Mouse (Mus musculus): Measurements from ENCODE around the gene Atp1a2.

The Atp1a2 gene

DNA sequence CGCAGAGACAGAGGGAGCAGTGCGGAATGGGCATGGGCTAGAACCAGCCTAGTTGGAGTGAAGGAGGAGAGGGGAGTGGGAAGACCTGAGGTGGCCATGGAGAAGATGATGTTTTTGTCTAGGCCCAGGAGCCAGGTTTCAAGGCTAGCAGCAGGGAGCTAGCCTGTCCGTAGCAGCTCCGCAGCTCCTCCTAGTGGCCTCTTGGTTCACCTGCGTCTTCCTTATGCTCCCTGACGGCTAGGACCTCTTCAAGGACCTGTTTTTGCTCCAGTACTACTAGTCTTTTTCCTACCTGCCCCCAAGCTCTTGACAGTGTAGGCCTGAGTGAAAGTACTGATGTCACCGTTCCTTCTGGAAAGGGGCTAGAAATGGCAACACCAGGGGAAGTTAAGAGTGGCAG, 26.9 kb upstream of the Atp1a2 start:
- peak; percentile 63 to 64 for DNase-seq (ENCODE audit: low spot score in 2 of 2)

DNA sequence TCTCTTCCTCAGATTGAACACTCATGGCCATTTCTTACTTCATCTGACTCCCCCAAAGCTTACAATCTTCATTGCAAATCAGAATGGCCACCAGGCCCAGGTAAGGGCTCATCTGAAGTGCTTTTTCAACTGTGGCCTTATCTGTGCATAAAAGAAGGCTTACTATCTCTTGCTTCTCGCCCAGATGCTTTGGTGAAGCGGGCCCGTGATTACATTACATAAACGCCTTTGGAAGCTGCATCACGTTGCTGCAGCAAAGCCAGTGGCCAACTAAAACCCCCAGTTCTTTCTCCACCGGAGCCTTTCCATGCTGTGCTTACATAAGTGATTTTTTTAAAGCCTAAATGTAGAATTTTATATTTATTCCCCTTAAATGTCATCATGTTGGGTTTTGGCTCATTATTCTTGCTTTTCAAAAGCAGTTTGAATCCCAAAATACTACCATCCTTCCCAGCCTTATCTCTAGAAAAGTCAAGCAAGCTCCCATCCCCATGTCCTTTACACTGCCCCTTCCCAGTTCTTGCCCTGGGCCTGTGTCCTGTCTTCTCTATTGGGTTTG, 26.0 kb upstream of the Atp1a2 start:
- no peak for DNase-seq (ENCODE audit: low spot score in 2 of 2)

DNA sequence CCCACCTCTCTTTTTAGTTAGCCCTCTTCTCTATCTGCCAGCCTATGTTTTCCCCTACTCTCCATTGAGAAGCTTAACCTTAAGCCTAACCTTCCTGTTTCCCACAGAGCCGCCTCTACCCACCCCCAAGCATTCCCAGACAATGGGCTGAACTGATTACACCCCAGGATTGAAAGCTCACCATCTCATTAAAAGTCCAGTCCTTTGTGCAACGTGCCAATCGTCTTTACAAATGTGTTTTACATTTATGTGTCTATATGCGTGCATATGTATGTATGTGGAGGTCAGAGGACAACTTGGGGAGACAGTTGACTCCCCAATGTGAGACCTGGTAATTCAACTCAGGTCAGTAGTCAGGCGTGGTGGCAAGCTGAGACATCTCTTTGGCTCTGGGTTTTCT, 25.4 kb upstream of the Atp1a2 start:
- no peak for DNase-seq (ENCODE audit: low spot score in 2 of 2)

DNA sequence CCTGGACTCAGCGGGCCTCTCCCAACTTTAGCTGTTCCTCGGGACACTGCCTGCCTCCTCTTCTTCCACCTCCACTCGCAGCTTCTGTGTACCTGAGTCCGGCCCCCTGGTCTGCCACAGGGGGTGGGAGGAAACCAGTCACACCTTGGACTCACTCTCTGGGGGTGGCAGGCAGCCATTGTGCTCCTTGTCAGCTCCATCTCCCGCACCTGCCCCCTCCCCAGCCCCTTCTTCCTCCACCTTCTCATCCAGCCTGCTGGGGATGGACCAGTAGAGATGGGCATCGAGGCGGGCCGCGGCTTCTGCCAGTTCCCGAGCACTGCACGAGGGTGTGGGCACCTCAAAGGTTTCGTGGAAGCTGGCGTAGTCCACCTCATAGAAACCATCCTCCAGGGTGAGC, 24.9 kb upstream of the Atp1a2 start:
- no peak for DNase-seq (ENCODE audit: low spot score in 2 of 2)

DNA sequence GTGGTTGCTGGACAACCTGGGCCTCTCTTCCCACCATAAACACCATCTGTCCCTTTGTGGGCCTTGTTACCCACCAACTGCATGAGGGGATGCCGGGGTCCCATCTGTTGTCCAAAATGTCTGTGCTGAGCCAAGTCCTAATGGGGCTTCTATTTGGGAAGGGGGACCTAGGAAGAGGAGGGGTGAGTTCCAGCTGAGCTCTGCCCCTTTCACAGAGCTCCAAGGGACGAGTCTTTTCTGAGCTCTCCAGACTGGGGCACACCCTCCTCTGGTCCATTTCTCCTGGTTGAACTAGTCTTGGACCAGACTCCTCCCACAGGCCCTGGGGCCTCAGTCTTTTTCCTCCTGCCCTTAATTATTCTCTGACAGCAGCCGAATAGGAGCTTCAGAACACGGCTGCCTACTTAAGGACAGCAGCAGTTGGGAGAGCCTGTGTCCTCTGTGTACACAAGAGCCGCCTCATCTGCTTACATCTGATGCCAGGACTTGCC, 22.1 kb upstream of the Atp1a2 start:
- DNase-seq (ENCODE audit: low spot score in 2 of 2), result no peak

DNA sequence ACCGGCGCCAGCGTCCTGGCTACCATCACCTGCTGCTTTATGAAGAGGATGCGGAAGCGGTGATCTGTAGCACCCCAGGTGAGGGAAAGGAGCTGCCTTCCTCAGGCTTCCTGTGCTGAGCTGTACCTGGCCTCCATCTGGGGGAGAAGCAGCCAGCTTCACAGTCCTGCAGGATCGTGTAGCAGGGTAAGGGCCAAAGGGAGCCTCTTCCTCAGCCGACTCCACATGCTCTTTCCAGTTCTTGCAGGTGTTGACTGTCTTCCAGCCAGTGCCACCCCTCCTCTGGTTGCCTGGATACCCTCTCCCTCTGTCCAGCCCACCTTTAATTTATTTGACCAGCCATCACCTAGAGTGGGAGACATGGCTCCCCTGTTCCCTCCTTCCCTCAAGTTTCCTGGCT, 21.5 kb upstream of the Atp1a2 start:
- no peak for DNase-seq (ENCODE audit: low spot score in 2 of 2)

DNA sequence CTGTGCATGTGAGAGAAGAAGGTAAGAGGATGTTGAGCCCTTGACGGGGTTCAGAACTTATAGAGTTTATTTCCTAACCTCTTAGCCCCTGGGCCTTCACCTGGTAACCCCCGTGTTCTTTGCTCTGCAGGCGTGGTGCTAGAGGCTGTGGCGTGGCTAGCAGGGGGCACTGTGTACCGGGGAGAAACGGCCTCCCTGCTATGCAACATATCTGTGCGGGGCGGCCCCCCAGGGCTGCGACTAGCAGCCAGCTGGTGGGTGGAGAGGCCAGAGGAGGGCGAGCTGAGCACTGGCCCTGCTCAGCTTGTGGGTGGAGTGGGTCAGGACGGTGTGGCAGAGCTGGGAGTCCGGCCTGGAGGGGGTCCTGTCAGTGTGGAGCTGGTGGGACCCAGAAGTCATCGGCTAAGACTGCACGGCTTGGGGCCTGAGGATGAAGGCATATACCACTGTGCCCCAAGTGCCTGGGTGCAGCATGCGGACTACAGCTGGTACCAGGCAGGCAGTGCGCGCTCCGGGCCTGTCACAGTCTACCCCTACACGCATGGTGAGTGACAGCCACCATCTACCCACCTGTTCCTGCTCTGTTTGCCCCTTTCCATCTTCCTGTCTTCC, 20.7 kb upstream of the Atp1a2 start:
- DNase-seq (ENCODE audit: low spot score in 2 of 2), result no peak

DNA sequence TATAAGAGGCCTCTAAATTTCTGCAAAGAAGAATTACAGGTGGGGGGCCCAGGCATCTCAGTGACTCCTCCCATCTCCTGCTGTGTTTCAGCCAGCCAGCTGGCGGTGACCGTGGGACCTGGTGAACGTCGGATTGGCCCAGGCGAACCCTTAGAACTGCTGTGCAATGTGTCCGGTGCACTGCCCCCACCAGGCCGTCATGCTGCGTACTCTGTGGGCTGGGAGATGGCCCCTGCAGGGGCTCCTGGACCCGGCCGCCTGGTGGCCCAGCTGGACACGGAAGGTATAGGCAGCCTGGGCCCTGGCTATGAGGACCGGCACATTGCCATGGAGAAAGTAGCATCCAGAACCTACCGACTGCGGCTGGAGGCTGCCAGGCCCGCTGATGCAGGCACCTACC, 20.1 kb upstream of the Atp1a2 start:
- no peak for DNase-seq (ENCODE audit: low spot score in 2 of 2)

DNA sequence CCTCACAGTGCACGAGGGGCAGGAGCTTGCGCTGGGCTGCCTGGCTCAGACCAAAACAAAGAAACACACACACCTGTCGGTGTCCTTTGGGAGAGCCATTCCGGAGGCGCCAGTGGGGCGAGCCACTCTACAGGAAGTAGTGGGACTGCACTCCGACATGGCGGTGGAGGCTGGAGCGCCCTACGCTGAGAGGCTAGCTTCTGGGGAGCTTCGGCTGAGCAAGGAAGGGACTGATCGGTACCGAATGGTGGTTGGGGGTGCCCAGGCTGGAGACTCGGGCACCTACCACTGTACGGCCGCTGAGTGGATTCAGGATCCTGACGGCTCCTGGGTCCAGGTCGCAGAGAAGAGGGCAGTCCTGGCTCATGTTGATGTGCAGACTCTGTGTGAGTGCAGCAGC, 19.6 kb upstream of the Atp1a2 start:
- DNase-seq (ENCODE audit: low spot score in 2 of 2), result no peak

DNA sequence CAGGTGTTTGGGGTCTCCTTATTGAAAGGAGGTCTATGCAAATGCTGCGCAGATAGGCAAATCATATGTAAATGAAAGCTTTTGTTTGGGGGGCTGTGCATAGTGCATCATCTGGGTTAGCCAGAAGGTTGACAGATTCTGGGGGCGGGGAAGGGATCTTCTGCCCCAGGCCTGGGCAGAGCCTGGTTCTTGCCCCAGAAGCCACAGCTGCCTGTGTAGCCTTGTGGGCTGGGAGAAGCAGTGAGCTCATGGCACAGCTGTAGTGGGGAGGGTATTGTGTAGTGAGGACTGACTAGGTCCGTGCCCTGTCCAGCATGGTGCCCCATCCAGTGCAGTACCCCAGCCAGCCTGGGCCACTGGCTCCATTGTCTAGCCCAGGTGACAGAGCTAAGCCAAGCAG, 17.0 kb upstream of the Atp1a2 start:
- no peak for DNase-seq (ENCODE audit: low spot score in 2 of 2)

DNA sequence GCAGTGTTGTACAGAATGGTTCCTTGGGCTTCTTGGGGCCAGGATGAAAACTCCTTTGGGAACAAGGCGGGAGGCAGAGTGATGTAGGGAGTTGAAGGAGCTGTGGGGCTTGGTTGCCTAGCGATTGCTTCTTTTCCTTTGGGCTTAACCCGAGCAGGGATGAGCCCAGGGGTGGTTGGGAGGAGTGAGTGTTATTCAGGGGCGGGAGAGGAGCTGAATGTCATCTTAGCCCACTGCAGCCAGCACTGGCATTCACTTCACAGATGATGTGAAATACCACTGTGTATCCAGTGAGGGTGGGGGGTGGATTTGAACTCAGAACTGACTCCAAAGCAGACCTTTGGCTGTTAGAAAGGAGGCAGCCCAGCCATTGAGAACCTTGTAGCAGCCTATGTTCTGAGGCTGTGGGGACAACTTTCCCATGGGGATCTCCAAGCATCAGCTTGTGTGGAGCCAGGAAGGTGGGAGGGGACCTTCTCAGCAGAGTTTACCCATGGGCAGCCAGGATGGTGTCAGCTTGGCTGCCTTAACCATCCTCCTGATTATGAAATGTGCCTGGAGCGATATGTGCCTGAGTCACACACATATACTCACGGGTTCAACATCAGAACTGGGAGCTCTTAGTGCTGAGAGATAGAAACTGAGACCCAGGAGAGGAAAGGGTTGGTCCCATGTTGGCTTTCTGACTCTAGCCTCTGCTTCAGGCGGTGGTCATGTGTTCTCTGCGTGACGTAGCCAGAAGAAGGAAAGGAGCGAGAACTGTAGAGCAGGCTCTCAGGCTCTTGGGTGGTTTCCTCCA, 15.9 kb upstream of the Atp1a2 start:
- no peak for DNase-seq (ENCODE audit: low spot score in 2 of 2)

DNA sequence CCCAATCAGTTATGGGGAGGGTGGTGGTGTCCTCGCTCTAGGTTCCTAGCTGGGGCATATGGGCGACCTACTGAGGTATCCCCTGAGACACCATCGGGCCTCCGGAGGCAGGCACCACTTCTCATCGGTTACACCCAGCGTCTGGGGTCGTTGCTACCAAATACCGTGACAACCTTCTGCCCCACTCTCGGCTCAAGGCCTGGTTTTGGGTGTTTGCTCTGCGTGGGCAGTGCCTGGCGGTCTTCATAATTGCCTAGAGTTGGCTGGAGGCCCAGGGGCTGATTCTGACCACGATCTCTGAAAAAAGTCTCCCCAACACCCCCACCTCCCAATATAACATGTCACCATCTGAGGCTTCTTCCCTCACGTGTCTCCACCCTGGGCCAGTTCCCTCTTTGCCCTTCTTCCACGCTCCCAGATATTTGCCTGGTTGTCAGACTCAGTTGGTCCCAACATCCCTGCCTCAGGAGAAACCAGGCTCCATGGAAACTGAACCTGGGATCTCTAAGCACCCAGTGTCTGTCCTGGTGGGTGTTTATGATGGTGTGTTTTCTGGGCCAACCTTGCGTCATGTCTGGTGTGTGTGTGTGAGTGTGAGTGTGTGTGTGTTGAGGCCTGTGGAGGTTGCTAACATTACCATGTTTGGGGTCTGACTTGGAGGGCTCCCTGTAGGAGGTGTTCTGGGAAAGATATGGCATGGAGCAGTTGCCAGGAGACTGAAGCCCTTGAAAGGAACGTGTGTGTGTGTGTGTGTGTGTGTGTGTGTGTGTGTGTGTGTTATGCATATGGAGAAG, 15.1 kb upstream of the Atp1a2 start:
- DNase-seq (ENCODE audit: low spot score in 2 of 2), result peak; percentile 53 to 60

DNA sequence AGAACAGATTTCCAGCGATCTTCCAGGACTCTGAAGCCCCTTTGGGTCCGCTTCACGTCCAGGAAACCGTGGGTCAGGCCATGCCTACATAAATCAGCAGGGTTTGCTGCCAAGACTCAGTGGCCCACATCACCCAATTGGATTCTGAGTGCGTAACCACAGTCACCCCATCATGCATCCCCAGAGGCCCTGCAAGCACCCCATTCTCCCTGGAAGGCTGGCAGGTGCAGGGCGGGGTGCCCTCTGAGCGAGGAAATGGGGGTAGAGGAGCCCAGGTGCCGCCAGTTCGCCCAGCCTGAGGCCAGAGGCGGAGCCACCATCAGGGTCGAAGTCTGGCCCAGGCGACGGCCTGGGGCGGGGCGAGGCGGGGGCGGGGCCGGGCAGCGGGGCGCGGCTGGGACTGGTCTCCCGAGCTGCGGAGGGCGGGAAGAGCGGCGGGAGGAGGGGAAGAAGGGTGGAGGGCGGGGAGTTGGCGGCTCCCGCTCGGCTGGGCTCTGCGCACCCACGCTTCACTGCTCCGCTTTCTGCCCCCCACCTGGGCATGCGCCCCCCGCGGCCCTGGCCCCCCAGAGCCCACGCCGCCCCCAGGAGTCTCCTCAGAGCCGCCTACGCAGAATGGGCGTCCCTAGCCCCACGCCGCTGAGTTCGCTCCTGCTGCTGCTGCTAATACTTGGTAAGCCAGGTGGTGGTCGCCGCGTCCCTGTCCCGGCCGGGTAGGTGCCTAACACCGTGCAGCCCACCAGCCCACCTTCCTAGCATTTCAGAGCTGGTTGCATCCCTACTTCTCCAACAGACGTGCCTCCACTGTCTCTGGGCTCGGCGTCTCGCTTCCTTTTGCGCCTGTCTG, 14.3 kb upstream of the Atp1a2 start:
- peak; percentile 92 to 93 for DNase-seq (ENCODE audit: low spot score in 2 of 2)

DNA sequence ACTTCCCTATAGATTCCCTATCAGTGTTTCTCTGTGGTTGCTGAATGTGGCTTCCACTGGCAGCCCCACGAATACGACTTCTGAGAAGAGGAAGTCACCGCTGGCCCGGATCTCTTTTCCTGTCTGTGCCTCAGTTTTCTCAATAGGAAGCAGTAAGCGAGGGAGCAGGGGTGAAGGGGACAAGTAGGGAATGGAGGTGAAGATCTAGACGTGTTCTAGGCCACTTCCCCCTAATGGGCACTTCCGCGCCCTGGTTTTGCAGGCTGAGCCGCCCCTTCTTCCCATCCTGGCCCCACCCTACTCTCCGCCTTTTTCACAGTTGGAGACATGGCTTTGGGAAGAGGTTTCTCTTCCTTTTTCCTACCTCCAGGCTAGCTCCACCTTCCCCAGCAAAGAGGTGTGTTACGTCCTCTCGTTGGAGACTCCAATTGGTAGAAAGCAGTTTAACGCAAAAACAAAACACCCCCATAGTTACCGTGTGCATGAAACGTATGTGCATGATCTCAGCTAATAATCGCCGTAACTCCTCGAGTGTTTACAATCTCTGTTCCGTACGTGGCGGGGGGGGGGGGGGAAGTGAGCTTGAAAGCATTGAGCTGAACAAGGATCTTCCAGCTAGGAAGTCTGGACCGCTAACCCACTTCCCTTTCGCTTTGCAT, 13.5 kb upstream of the Atp1a2 start:
- DNase-seq (ENCODE audit: low spot score in 2 of 2), result peak; percentile 40 to 50

DNA sequence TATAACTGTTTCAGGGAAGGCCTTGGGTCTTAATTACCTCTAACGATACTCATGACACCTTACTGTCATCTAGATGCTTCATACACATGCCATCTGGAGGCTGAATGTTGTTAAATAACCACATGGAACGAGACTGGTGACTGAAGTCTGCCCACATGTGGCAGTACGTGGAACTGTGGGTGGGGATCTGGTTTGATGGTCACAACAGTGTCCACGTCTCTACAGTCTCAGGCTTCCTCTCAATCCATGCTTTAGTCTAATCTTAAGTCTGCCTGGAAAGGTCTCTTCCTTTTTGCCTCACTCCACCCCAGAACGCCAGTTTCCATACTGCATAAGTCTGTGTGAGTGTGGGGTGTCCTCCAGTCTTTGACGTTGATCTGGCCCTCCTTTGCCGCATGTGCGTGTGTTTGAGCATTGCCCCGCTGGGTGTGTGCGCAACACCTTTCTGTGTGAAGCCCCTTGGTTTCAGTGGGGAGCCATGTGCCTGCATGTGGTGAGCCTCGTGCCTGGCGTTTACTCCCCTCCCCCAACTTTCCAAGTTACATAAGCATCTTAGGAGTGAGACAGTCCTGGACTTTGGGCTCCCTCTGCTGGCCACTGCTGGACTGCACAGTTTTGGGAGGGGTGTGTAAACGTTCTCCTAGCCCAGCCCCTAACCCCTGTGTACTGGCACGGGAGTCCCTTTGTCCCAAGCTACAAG, 12.0 kb upstream of the Atp1a2 start:
- peak; percentile 80 to 84 for DNase-seq (ENCODE audit: low spot score in 2 of 2)

DNA sequence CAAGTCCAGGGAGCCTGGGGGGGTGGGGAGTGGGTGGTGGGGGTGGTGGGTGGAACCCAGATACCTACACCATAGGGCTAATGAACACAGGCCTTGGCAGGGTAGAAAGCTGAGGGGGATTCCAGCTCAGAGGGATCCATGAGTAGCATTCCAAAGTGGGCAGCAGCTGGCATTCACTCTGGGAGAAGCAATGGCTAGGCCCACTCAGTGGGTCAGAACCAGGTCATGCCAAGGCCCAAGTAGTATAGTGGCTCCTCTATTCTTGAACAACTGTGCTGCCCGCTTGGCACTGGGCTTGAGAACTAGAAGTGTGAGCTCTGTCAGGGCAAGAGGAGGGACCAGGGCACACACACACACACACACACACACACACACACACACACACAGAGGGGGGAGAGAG, 10.5 kb upstream of the Atp1a2 start:
- DNase-seq (ENCODE audit: low spot score in 2 of 2), result no peak

DNA sequence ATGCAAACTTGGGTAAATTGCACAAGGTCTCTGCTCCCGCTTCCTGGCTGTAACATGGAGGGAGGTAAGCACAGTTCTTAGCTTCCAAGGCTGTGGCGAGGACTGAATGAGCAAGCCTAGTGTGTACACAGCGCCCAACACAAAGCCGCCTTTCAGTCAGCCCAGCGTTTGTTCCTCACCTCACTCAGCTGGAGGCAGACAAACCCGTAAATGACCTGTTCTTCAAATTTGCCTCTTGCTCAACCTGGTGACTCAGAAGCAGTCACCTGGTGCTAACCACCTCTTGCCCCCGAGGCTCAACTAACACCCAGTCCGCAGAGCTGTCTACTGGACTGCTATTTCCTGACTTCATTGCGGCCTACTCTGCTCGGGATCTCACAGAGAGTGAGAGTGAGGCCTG, 10.1 kb upstream of the Atp1a2 start:
- no peak for DNase-seq (ENCODE audit: low spot score in 2 of 2)

DNA sequence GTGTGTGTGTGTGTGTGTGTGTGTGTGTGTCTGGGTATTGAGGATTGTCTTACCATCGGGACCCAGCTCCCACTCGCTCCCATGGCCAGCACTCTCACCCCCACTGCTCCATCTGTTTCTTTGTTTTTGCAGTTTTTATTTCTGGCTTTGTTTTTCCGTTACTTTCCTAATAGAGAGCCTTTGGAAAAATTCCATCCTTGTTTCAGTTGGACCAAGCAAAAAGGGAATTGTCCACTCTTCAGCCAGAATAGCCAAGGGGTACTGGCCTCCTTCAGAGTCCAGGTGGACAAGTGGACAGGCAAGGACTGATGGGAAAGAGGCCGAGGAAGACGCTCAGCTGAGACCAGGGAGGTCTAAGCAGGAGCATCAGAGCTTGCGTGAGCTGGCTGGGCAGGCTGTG, 9.0 kb upstream of the Atp1a2 start:
- DNase-seq (ENCODE audit: low spot score in 2 of 2), result no peak

DNA sequence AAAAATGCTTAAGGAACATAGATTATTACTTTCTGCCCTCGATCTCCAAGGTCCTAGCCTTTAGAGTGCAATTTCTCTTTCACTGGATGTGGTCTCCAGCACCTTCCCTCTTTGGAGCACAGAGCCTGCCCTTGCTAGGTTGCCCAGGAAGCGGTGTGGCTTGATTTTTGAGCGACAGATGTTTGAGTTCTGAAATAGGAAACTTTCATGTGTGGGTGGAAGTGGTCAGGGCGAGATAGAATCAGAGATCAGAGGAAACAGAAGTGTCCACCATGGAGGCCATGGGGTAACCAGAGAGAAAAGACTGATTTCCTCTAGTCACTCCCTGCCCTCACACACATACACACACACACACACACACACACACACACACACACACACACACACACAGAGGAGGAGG, 8.3 kb upstream of the Atp1a2 start:
- peak in 1 of 2 experiments; percentile 15 for DNase-seq (ENCODE audit: low spot score in 2 of 2)

DNA sequence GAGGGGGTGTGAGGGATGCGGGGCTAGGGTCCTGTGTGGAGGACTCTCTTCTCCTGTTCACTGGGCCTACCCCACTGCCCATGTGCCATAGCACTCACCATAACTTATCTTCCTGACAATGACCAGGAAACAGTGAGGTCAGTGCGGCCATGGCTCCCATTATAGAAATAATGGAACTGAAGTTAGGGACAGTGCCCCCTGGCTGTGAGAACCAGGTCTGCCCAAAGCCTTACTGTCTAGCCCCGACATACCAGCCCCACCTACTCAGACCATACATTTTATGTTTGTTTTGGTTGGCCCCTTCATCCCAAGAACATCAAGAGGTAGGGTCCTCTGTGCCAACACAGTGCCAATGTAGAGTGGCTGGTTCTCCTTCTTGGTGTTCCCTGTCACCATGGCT, 7.8 kb upstream of the Atp1a2 start:
- no peak for DNase-seq (ENCODE audit: low spot score in 2 of 2)

Data from spleen, postnatal 36 days (tissue).